Mouse (Mus musculus) midbrain, embryonic 16.5 days (tissue): ENCODE measurements around the gene Srms. TPM values are rescaled to one million over a fixed set of nuclear protein-coding genes. Genes with fewer than 3 reads are reported as not detected.

Experiments used
- ATAC-seq: fragments of 200-750 bp; cut with Nextera tagmentation; 2 replicates; pipeline ENCODE4 v1.8.0; 2017; ENCODE audit warnings: moderate TSS enrichment
- H3K27ac ChIP-seq: fragments of 300-500 bp; sonication (generic); 2 replicates; pipeline ENCODE4 v1.5.1; 2014; ENCODE audit warnings: mild to moderate bottlenecking, low read length, mixed read lengths
- H3K27me3 ChIP-seq: fragments of 300-500 bp; sonication (generic); 2 replicates; pipeline ENCODE4 v1.6.1; 2014; ENCODE audit warnings: low read depth, low read length, mixed read lengths; ENCODE audit not compliant: control insufficient read depth, insufficient read depth
- H3K36me3 ChIP-seq: fragments of 300-500 bp; sonication (generic); 2 replicates; pipeline ENCODE4 v1.6.1; 2014; ENCODE audit warnings: mild to moderate bottlenecking, low read length, moderate library complexity, mixed read lengths; ENCODE audit not compliant: control insufficient read depth, insufficient read depth
- H3K4me1 ChIP-seq: fragments of 300-500 bp; sonication (generic); 2 replicates; pipeline ENCODE4 v1.6.1; 2014; ENCODE audit warnings: mild to moderate bottlenecking, low read length, mixed read lengths; ENCODE audit not compliant: control insufficient read depth, insufficient read depth
- H3K4me2 ChIP-seq: fragments of 300-500 bp; sonication (generic); 2 replicates; pipeline ENCODE4 v1.6.1; 2014; ENCODE audit warnings: mild to moderate bottlenecking, low read length, mixed read lengths
- H3K4me3 ChIP-seq: fragments of 300-500 bp; sonication (generic); 2 replicates; pipeline ENCODE4 v1.5.1; 2014; ENCODE audit warnings: low read depth, mild to moderate bottlenecking, low read length, moderate library complexity, mixed read lengths
- H3K9ac ChIP-seq: fragments of 300-500 bp; sonication (generic); 2 replicates; pipeline ENCODE4 v1.6.1; 2014; ENCODE audit warnings: low read depth, low read length, mixed read lengths
- H3K9me3 ChIP-seq: fragments of 300-500 bp; sonication (generic); replicated peaks from 2 replicates; pipeline ENCODE4 v1.6.1; 2014; ENCODE audit warnings: mild to moderate bottlenecking, low read length, mixed read lengths; ENCODE audit not compliant: control insufficient read depth, poor library complexity, severe bottlenecking
- WGBS: fragments of 180-500 bp; shearing (Covaris S2); extraction: QIAGEN DNeasy Blood & Tissue Kit; methylation state at CpG from one replicate; pipeline ENCODE4 v1.1.7; 2014; 5-methylcytosine and 5-hydroxymethylcytosine counted together
- polyA plus RNA-seq: library from polyadenylated mRNA; unstranded; fragments of >200 nt; fragmentation: Nextera tagmentation; extraction: Ambion mirVana; gene quantifications from 2 replicates; pipeline ENCODE4 v1.2.1, GENCODE M21; 2015

The Srms gene
- polyA plus RNA-seq, 1 experiment from 2014 or later, result 0.20 TPM

DNA sequence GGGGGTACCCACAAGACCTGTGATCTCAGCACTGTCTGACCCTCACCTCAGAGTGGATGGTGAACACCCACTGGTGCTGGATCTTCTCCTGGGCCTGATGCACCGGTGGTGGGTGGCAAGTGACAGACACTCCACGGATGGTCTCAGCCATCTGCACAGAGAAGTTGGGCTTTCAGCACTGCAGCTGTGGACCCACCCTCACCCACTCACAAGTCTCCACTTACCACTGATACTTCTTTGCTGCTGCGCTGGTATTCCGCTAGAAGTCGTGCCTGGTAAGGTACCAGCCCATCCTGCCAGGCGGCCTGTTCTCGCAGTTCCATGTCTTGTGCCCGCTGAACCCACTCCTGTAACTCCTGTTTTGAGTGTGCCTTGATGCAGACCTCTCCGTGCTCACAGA is 26.3 kb upstream of the Srms start:
- 95% methylated on average over 9 of the region's 9 CpGs for whole genome bisulfite sequencing
- H3K4me1 ChIP-seq, result no peaks in the 10 kb centered on the region
- no peak overlapping the region for H3K4me2 ChIP-seq
- no peaks in the 10 kb centered on the region for H3K9me3 ChIP-seq
- H3K36me3 ChIP-seq, result no peaks in the 10 kb centered on the region
- ATAC-seq, result no peak
- H3K4me3 ChIP-seq, result no peak overlapping the region
- no peak overlapping the region for H3K9ac ChIP-seq
- H3K27ac ChIP-seq, result no peak overlapping the region
- H3K27me3 ChIP-seq, result no peaks in the 10 kb centered on the region

GRCm38 (mm10) chr2:181238861-181239260 is 25.9 kb upstream of the Srms start:
- no peak for ATAC-seq
- 65% methylated on average over 2 of the region's 2 CpGs for WGBS
- no peaks in the 10 kb centered on the region for H3K27me3 ChIP-seq

DNA sequence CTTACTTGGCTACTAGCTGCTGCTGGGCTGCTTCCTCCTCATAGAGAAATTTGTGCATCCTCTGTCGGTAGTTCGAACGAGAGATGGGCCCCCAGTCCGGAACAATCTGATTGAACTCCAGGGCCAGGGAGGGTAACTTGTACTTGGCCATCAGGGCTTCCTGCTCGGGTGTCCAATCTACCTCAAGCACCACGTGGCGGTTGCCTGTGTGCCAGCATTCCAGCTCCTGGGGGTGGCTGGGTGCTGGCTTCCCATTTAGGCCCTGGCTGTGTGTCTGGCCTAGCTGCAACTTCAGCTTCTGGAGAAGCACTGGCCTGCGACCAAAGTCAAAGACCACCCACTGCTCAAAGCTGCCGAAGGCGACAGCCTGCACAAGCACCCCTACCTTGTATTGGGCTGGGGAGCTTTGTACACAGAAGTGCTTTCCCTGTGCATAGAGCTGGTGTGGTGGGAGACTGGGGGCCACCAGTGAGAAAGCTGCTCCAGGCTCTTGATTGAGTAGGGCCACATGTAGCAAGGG is 25.2 kb upstream of the Srms start:
- Histone ChIP-seq H3K27me3 (no peaks in the 10 kb centered on the region), H3K4me2 (no peak overlapping the region), H3K9ac (no peak overlapping the region), H3K9me3 (no peaks in the 10 kb centered on the region), H3K4me1 (no peaks in the 10 kb centered on the region), H3K4me3 (no peak overlapping the region), H3K36me3 (no peaks in the 10 kb centered on the region), H3K27ac (no peak overlapping the region)
- WGBS, result 70% methylated on average over 10 of the region's 10 CpGs
- ATAC-seq, result no peak

More at GRCm38 (mm10) chr2:181238861-181239260, 25.9 kb upstream of the Srms start:
- H3K4me1 ChIP-seq, result no peaks in the 10 kb centered on the region
- H3K9me3 ChIP-seq, result no peaks in the 10 kb centered on the region
- no peak overlapping the region for H3K9ac ChIP-seq
- H3K27ac ChIP-seq, result no peak overlapping the region
- H3K4me3 ChIP-seq, result no peak overlapping the region
- H3K4me2 ChIP-seq, result no peak overlapping the region
- no peaks in the 10 kb centered on the region for H3K36me3 ChIP-seq

DNA sequence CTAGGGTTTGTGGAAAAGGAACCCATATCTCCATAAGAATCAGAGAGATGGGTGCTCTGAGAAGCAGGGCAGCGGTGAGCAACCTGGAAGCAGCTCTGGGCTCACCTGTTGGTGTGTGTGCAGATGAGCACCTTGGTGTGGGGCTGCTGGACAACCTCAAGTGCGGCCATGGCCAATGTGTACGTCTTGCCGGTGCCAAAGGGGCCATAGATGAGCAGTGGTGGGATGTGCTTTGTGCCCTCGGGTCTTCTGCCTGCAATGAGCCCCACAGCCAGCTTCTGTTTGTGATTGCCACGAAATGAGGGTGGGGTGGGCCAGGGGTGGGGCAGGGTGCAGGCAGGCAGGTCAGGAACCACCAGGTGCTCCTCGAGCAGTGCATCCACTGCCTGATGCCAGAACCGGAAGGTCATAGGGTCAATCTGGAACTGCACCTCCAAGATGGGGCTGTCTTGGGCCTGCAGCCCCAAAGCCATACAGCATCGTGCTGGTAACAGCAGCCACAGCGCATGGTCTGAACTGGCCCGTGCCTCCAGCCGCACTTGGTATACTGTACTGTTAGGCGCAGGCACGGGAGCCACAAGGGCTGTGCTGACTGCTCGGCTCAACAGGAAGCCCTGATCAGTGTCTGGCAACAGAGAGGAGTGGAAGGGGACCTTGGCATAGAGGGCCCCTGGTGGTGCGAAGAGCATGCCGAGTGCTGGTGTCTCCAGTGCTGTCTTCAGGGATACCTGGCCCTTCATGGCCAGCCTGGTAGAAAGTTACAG is 24.4 kb upstream of the Srms start:
- Histone ChIP-seq H3K27ac (no peak overlapping the region), H3K4me2 (no peak overlapping the region), H3K36me3 (no peaks in the 10 kb centered on the region), H3K9ac (no peak overlapping the region), H3K4me3 (no peak overlapping the region), H3K4me1 (no peaks in the 10 kb centered on the region), H3K9me3 (no peaks in the 10 kb centered on the region), H3K27me3 (no peaks in the 10 kb centered on the region)
- 90% methylated on average over 17 of the region's 17 CpGs for WGBS
- ATAC-seq, result no peak

GRCm38 (mm10) chr2:181235681-181236566 is 22.9 kb upstream of the Srms start:
- Histone ChIP-seq H3K4me1 (no peaks in the 10 kb centered on the region), H3K27me3 (no peaks in the 10 kb centered on the region), H3K9ac (no peak overlapping the region), H3K27ac (no peak overlapping the region), H3K36me3 (no peaks in the 10 kb centered on the region), H3K9me3 (no peaks in the 10 kb centered on the region), H3K4me2 (no peak overlapping the region), H3K4me3 (no peak overlapping the region)
- ATAC-seq, result no peak
- 87% methylated on average over 23 of the region's 23 CpGs for WGBS

DNA sequence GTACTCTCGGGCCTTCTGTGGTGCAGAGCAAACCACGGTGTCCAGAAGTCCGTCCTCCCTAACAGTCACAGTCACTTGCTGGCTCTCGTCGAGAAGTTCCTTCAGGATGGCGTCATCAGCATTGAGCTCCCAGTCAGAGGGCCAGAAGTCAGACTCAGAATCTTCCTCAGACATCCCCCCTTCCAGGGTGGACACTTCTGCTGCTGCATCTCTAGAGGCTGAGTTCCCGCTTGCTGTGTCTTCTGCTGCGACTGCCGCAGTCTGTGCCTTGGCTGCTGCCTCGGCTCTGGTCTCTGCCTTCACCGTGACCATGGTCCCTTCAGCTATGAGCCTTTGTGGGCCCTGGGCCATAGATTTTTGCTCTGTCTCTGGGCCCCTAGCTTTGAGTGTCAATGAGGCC is 21.7 kb upstream of the Srms start:
- Histone ChIP-seq H3K4me3 (no peak overlapping the region), H3K27me3 (no peaks in the 10 kb centered on the region), H3K4me1 (no peaks in the 10 kb centered on the region), H3K36me3 (no peaks in the 10 kb centered on the region), H3K9ac (no peak overlapping the region), H3K9me3 (no peaks in the 10 kb centered on the region), H3K4me2 (no peak overlapping the region), H3K27ac (no peak overlapping the region)
- no peak for ATAC-seq
- WGBS, result 96% methylated on average over 11 of the region's 11 CpGs

DNA sequence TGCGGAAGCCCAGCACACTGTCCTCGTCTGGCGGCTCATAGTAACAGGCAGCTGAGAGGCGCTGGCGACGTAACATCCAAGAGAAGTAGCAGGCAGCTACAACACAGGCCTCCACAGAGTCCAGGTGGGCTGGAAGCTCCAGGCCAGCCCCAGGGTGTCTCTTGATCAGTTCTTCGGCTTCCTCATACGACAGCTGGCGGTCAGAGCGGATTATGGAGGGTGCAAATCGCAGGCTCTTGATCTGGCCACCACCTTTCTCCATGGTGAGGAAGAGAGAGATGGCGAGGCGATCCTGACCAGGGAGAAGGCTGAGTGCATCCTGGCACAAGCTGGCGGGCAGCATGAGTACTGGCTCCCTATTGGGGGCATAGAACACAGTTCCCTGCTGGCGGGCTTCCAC is 20.5 kb upstream of the Srms start:
- H3K4me1 ChIP-seq, result no peaks in the 10 kb centered on the region
- no peak overlapping the region for H3K4me3 ChIP-seq
- no peak overlapping the region for H3K27ac ChIP-seq
- no peak overlapping the region for H3K9ac ChIP-seq
- no peaks in the 10 kb centered on the region for H3K27me3 ChIP-seq
- no peak overlapping the region for H3K4me2 ChIP-seq
- WGBS, result 90% methylated on average over 15 of the region's 15 CpGs
- no peaks in the 10 kb centered on the region for H3K9me3 ChIP-seq
- no peak for ATAC-seq
- no peaks in the 10 kb centered on the region for H3K36me3 ChIP-seq

- Histone ChIP-seq H3K4me2 (no peak overlapping the region), H3K36me3 (no peaks in the 10 kb centered on the region), H3K9me3 (no peaks in the 10 kb centered on the region), H3K4me3 (no peak overlapping the region), H3K9ac (peak overlapping the region; percentile 18; the same call in 1 of the 2 replicates), H3K27me3 (no peaks in the 10 kb centered on the region), H3K4me1 (no peaks in the 10 kb centered on the region), H3K27ac (no peak overlapping the region)
- 74% methylated on average over 19 of the region's 20 CpGs for WGBS
- ATAC-seq, result no peak
These were observed 18.2 kb upstream of the Srms start for GRCm38 (mm10) chr2:181231171-181231570.

- H3K27me3 ChIP-seq, result no peaks in the 10 kb centered on the region
- no peaks in the 10 kb centered on the region for H3K9me3 ChIP-seq
- H3K9ac ChIP-seq, result no peak overlapping the region
- no peak overlapping the region for H3K27ac ChIP-seq
- H3K4me3 ChIP-seq, result no peak overlapping the region
- 63% methylated on average over 1 of the region's 1 CpGs for WGBS
- H3K4me1 ChIP-seq, result no peaks in the 10 kb centered on the region
- no peaks in the 10 kb centered on the region for H3K36me3 ChIP-seq
- no peak overlapping the region for H3K4me2 ChIP-seq
- ATAC-seq, result no peak
These were observed 15.3 kb upstream of the Srms start for GRCm38 (mm10) chr2:181228335-181228734.
